In the genomic region with DNA sequence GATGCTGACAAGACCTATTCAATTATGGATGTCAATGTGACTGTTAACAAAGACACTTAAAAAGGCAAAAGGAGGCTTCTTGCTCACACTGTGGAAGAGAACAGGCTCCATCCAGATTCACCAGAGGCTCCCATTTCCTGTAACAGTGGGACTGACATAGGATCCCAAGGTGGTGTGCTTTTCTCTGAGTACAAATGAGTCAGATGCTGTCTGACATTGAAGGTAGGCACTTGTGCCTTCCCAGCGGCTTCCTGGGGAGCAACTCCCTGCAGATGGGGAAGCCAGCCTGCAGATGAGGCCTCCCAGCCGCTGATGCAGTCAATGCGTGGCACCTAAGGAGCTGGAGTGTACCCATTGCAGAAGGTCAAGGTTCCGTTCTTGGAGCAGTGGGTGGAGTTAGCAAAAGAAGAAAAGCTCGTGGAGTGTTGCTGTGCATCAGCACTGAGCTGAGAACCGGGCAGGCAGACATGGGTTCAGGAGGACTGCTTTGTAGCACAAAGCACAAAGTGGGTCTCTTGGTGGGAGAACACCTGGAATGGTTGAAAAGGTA, we compare ENCODE assay signal across 17 mouse cellular contexts.
DNase-seq lines count a peak whose midpoint lies in the region.
"Had no signal": no experiment of that assay in that cellular context is flagged by ENCODE, and none has a peak within 500 bp of the region (broad histone marks: within the 10 kb centered on the region; RNA-seq: fewer than 3 reads in every experiment).

No protein-coding gene starts in this region.

- H3K4me3 ChIP-seq in heart, embryonic 10.5 days = no peak overlapping the region
- H3K4me3 ChIP-seq: embryonic facial prominence, embryonic 15.5 days; forebrain, embryonic 10.5 days had no signal

- no peak for DNase-seq in heart, embryonic 10.5 days (ENCODE audit: low spot score)
- DNase-seq in heart, adult 9 months (ENCODE audit: low spot score in 2 of 2) = no peak
- peak; percentile 14 to 27 for DNase-seq in thymus, postnatal 36 days
- DNase-seq in thymus, postnatal 10 days (ENCODE audit: low spot score in 2 of 2) = no peak
- DNase-seq in adrenal gland, postnatal 36 days = peak; percentile 64 to 66
- DNase-seq in kidney, postnatal 4 days = no peak
- no peak for DNase-seq in kidney, postnatal 10 days
- no peak for DNase-seq in ovary, adult 18-20 months (ENCODE audit: low spot score)
- DNase-seq: B cell, adult 2 months; cerebellum, adult 9-11 months; heart, postnatal 10 days; kidney, adult 18-20 months; lung, adult 2 months; lung, postnatal 36 days had no signal

- peak overlapping the region; percentile 19; the same call in 1 of the 2 replicates for H3K27ac ChIP-seq in heart, embryonic 10.5 days
- H3K27ac ChIP-seq: embryonic facial prominence, embryonic 15.5 days; forebrain, embryonic 10.5 days had no signal

- H3K9me3 ChIP-seq in heart, embryonic 10.5 days = no peaks in the 10 kb centered on the region
- H3K9me3 ChIP-seq: embryonic facial prominence, embryonic 15.5 days; forebrain, embryonic 10.5 days had no signal

- WGBS in heart, embryonic 10.5 days = 73% methylated on average over 6 of the region's 6 CpGs

- H3K4me1 ChIP-seq in heart, embryonic 10.5 days = peaks cover 20% of the 10 kb centered on the region
- H3K4me1 ChIP-seq: embryonic facial prominence, embryonic 15.5 days had no signal

- no peaks in the 10 kb centered on the region for H3K36me3 ChIP-seq in heart, embryonic 10.5 days
- H3K36me3 ChIP-seq: embryonic facial prominence, embryonic 15.5 days; forebrain, embryonic 10.5 days had no signal

- H3K27me3 ChIP-seq in heart, embryonic 10.5 days (ENCODE audit: insufficient read depth, poor library complexity, severe bottlenecking) = no peaks in the 10 kb centered on the region
- H3K27me3 ChIP-seq: embryonic facial prominence, embryonic 15.5 days; Patski had no signal

Comparison
In these comparisons a context has a peak if more than half of its experiments do, and no peak if none do; other contexts are left out.
1. DNase-seq: peak in thymus, postnatal 36 days (2 of 2) and adrenal gland, postnatal 36 days (2 of 2); none in heart, embryonic 10.5 days (single experiment), heart, adult 9 months (0 of 2), thymus, postnatal 10 days (0 of 2), kidney, postnatal 4 days (0 of 2), kidney, postnatal 10 days (single experiment) and ovary, adult 18-20 months (single experiment).